Mouse (Mus musculus): Measurements from ENCODE around the gene Nudt11. TPM values are rescaled to one million over a fixed set of nuclear protein-coding genes. Genes with fewer than 3 reads are reported as not detected.

Gene Nudt11
- not detected for total RNA-seq (2023)

DNA sequence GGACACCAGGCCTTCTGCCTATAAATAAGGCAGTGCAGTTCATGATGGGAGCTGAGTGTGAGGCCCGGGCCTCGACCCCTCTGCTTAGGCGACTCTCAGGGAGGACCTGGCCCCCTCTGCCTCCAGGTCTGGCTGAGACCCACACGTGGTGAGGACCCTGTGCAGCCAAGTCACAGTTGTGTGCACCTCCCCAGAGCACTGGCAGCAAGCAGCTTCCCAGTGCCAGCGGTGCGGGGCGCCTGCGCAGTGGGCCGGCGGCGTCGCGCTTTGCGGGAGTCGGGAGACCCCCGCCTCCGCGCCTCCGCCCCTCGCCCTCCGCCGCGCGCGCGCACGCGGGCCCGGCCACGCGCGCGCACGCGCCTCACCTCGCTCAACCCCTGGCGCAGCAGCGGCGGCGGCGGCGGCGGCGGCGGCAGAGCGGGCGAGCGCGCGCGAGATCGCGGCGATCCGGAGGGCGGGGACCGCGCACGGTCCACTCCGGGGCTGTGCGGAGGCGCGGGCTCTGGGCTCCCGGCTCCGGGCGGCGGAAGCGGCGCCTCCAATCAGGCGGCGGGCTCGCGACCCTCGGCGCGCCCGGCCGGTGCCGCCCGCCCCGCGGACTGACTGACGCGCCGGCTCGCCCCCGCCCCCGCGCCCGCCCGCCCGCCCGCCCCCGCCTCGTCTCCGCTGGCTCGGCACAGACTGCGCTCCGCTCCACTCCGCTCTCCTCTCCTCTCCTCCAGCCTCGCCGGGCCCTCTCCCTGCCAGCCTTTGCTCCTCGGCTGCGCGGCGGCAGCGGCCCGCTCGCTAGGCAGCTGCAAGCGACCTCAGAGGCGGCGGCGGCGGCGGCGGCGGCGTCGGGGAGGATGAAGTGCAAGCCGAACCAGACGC lies at the start of gene Nudt11:
Nudt11 (plus strand) TSS at position 388 of the 870 bp plus-strand sequence.

GRCm38 (mm10) chrX:6082954-6083680 lies 35.9 kb downstream of the Nudt11 start, which contains the start of gene AU022751:
Gene AU022751, minus strand, starts transcription at chrX:6083419.

Other genes with a start within 250 kb of the Nudt11 start
- gene AU022751, start 36.0 kb downstream of the Nudt11 start, total RNA-seq (2023), result not detected
- gene Nudt10, start 125.6 kb downstream of the Nudt11 start, total RNA-seq (2023), result not detected